Mouse (Mus musculus) ES-E14 (cell line): ENCODE data around the gene Dnmbp.

ENCODE experiments used
- HCFC1 ChIP-seq: IDR thresholded peaks from 2 replicates; pipeline ENCODE4 v1.6.1; 2012; ENCODE audit warnings: low read length, inconsistent platforms, borderline replicate concordance; ENCODE audit not compliant: insufficient read depth
- MAFK ChIP-seq: IDR thresholded peaks from 2 replicates; pipeline ENCODE4 v1.6.1; 2014; ENCODE audit warnings: mild to moderate bottlenecking, low read depth, low read length, inconsistent platforms; ENCODE audit not compliant: insufficient read depth
- ZC3H11A ChIP-seq: IDR thresholded peaks from 2 replicates; pipeline ENCODE4 v1.6.1; 2012; ENCODE audit warnings: low read depth, mild to moderate bottlenecking, inconsistent platforms, low read length, borderline replicate concordance
- ZNF384 ChIP-seq: IDR thresholded peaks from 2 replicates; pipeline ENCODE4 v1.6.1; 2012; ENCODE audit warnings: low read depth, low read length, inconsistent platforms

DNA sequence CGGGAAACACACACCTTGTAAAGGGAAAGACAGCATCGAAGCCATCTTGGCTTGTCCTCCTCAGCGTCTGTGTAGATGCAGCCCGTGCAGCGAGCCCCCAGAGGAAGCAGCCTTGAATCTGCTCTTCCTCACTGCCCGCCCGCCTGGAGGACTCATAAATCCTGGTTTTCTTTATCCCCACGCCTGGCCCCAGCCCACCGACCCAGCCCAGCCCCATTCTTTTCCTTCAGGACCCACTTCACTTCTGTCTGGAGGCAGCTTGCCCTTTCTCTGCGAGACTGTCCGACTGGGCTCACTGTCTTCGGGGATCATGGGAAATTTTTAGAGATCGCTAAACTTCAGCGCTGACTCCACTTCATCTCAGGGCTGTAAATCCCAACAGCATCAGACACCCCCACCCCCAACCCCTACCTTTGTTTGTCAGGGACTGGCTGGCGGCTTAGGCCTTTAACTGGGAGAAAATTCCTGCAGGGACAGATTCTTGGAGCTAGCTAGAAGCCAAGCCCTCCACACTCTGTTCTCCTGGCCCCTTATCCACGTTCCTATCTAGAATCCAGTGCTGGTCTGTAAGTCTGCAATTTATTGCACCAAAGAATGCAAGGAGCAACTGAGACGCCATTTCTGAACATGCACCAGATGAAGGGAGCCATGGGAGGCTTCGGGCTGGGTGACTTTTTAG, 57.0 kb downstream of the Dnmbp start:
- TF ChIP-seq HCFC1 (no peak), ZNF384 (no peak), MAFK (no peak), ZC3H11A (no peak)
